Mouse (Mus musculus): ENCODE data around the gene Add2. TPM values are rescaled to one million over a fixed set of nuclear protein-coding genes. Genes with fewer than 3 reads are reported as not detected.

The Add2 gene
- total RNA-seq, 2 experiments from 2014 or later = not detected

DNA sequence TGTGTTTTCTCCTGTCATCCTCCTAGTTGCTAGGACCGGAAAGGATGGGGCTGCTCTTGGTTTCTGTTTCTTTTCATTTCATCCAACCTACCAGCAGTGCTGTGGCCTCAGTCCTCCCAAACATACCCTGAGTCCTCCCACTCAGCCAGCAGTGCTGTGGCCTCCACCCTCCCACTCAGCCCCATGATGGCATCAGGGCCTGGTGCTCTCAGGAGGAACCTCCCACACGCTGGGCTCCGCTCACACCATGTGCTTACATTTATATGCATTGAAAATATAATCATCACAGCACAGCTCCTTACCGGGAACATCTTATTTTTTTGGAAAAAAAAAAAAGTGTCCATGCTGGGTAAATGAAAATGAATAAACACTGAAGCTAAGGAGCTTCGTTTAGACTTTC is 20.0 kb downstream of the Add2 start:
- DNase-seq (ENCODE audit: low spot score) = no peak

DNA sequence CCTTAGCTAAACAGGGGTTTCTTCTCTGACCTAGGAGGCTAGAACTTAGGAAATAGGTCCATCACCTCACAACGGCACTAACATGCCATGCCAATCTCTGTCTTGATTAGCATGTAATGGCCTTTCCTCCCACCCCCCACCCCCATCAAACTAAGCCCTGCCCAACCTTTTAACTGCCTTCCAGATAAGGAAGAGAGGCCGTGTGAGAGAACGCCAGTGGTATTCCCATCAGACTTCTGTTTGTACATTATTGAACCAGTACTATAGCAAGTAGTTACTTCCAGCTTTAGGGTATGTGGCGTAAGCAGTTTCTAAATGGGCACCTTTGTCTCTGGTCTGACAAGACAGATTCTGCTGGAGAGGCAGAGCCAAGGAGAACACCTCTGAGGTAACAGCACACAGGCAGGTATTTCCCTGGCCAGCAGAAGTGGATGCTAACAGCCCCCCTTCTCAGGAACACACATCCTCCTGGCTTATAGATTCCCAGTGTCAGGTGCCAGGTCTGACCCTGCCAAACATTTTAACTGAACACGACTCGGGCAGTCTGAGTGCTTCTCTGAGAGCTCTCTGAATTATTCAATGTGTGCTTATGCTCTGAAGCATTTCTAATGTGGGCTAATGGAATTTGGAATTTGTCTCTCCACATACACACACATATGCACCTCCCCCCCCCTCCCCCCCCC is 22.2 kb downstream of the Add2 start:
- no peak for DNase-seq (ENCODE audit: low spot score)

- no peak for DNase-seq (ENCODE audit: low spot score)
These were observed 23.6 kb downstream of the Add2 start for GRCm38 (mm10) chr6:86052032-86052459.

- no peak for DNase-seq (ENCODE audit: low spot score)
These were observed 24.1 kb downstream of the Add2 start for GRCm38 (mm10) chr6:86052556-86052955.

DNA sequence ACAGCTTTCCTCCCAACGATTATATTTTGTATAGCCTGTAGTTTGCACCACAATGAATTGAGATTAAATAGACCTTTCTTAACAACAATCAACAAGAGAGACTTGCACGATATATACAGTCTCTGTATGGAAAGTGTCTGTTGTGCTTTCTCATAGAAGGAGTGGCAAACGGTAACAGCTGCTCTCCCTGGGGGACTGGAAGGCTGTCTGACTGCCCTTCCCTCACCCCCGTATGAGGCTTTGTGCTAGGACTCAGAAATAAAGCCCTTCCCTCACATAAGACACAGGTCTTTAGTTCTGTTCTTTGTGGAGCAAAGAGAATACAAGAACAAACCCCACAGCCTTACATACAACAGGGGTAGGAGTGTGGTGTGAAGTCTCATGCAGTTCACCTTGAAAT is 24.6 kb downstream of the Add2 start:
- DNase-seq (ENCODE audit: low spot score) = no peak

DNA sequence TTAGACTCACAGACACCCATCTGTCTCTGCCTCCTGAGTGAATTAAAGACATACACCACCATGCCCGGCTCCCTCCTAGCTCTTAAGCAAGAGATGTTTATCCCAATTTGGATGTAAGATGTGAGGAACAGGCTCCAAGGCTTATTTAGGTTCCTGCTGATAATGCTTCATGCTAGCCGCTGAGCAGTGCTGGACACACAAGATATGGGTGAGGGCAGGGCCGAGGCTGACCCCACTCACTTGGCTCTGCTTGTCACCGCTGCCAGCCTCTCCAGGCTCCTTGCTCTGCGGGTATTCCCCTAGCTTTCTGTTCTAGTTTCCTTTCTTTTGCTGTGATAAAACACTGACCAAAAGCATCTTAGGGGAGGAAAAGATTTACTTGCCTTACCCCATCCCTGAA is 25.1 kb downstream of the Add2 start:
- no peak for DNase-seq (ENCODE audit: low spot score)

GRCm38 (mm10) chr6:86058475-86058874 is 30.0 kb downstream of the Add2 start:
- no peak for DNase-seq (ENCODE audit: low spot score)

GRCm38 (mm10) chr6:86059151-86059853 is 30.8 kb downstream of the Add2 start:
- DNase-seq (ENCODE audit: low spot score) = no peak

GRCm38 (mm10) chr6:86060170-86060569 is 31.7 kb downstream of the Add2 start:
- no peak for DNase-seq (ENCODE audit: low spot score)

DNA sequence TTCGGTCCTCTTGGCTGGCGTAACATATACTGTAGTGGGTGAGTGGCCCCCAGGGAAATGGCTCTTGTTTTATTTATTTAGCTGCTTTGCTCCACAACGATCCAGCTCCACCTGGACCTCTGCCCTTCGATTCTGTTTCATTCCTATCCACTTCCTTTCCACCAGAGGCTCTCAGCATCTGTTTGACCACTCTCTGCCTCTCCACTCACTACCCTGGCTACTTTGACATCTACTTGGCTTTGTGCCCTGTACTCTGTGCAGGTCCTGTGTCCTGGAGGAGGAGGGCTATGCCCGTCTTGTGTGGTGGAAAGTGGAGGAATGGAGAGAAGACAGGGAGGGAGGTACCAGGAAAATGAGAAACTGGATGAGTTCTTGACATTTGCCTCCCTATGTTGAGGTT is 33.7 kb downstream of the Add2 start:
- DNase-seq (ENCODE audit: low spot score) = no peak

DNA sequence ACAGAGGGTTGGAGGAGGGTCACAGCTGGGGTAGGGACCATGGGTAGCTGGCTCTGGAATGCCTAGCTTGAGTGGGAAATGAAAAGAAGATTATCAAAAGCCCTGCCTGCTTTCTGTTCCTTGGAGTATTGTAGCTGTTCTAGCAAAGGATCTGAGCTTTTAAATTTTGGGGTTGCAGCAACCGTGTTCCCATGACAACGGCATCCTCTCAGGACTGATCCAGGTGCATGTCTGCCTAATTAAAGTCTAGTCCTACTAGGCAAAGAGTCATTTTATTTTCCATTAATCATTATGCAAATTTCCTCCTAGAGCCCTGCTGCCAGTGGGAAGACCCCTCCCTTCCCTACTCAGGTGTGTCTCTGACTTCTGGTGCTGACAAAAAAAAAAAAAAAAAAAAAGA is 34.2 kb downstream of the Add2 start:
- DNase-seq (ENCODE audit: low spot score) = no peak

DNA sequence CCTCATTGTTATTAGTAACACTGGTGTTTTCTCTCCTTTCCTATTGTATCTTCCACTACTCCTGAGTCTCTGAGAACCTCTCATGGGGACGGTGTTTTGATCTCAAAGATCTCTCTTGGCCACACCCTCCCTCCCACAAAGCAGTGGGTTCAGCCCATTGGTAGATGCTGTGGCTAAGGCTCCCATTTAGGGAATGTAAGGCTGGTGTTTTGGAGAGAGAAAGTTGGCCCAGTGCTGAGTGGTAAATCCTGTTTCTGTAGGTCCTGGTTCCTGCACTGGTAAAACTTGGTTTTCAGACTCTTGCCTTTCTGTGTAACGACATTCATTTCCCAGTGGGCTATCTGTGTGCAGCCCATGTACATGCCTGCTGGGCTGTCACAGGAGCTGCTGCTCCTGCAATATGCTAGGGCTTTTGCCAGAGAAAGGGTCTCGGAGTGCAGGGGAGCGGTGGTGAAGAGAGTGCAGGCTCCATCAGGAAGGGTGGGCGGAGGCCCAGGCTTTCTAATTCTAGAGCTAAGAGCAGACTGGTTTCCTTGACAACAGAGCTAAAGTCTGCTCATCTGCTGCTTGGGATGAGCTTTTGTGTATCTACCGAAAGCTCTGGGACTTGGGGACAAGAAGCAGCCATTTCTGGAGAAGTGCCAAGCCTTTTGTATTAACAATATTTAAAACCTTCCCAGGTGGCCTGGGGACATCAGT is 36.0 kb downstream of the Add2 start:
- DNase-seq (ENCODE audit: low spot score) = no peak

DNA sequence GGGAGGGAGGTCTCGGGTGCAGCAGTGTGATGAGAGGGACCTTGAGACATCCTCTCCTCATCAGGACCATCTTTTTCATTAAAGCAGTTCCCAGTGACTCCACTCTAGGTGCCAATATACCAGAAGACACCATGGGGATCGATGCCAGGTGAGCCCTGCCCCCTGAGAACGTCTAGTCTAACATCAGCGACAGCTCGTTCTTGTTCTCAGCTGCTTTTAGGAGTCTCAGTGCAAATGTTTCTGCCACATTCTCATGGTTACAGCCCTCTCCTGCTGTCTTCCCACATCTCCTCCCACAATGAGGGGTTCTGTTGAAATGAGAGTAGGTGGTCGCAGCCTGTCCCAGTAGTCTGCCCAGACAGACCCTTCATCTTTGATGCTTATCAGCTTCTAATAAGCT is 38.2 kb downstream of the Add2 start:
- DNase-seq (ENCODE audit: low spot score) = no peak

- no peak for DNase-seq (ENCODE audit: low spot score)
These were observed 38.7 kb downstream of the Add2 start for GRCm38 (mm10) chr6:86067145-86067544.

GRCm38 (mm10) chr6:86069009-86069408 is 40.5 kb downstream of the Add2 start:
- no peak for DNase-seq (ENCODE audit: low spot score)

- DNase-seq (ENCODE audit: low spot score) = no peak
These were observed 41.4 kb downstream of the Add2 start for GRCm38 (mm10) chr6:86069856-86070255.

DNA sequence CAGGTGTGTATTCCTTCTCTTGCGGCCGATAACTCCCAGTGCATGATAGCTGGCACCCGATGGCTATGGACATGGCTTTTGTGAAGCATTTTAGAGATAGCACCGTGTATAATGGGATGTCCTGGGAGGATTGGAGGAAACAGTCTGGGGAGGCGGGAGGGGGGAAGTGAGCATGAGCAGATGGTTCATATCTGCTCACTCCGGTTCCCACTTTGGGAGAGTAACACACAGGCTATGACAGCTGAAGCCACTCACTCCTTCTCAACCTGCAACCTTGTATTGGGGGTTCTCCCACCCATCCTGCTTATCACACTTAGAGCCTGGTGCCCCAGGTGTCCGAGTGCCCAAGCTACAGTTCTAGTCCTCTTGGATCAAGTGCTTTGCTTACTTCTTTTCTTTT is 41.8 kb downstream of the Add2 start:
- no peak for DNase-seq (ENCODE audit: low spot score)

DNA sequence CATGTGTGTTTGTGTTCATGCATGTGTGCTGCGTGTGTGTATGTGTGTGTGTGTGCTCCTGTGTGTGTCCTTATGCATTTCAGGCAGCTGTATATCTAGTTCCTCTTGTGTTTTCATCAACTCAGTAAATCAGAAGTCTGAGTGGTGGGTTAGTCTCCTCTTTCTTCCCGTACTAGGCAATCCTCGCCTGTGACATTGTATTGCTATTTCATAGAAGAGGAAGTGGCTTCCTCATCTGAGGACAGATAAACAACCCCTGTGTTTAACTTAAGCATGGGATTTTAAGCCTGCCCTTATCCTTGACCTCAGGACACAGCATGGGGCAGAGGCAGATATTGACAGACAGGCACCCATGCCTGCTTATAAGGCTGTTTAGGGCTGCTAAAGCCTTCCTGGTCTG is 45.4 kb downstream of the Add2 start:
- no peak for DNase-seq (ENCODE audit: low spot score)

GRCm38 (mm10) chr6:86074538-86075204 is 46.2 kb downstream of the Add2 start:
- DNase-seq (ENCODE audit: low spot score) = no peak

GRCm38 (mm10) chr6:86076525-86076924 is 48.0 kb downstream of the Add2 start:
- no peak for DNase-seq (ENCODE audit: low spot score)

GRCm38 (mm10) chr6:86077880-86078279 is 49.4 kb downstream of the Add2 start:
- no peak for DNase-seq (ENCODE audit: low spot score)

DNA sequence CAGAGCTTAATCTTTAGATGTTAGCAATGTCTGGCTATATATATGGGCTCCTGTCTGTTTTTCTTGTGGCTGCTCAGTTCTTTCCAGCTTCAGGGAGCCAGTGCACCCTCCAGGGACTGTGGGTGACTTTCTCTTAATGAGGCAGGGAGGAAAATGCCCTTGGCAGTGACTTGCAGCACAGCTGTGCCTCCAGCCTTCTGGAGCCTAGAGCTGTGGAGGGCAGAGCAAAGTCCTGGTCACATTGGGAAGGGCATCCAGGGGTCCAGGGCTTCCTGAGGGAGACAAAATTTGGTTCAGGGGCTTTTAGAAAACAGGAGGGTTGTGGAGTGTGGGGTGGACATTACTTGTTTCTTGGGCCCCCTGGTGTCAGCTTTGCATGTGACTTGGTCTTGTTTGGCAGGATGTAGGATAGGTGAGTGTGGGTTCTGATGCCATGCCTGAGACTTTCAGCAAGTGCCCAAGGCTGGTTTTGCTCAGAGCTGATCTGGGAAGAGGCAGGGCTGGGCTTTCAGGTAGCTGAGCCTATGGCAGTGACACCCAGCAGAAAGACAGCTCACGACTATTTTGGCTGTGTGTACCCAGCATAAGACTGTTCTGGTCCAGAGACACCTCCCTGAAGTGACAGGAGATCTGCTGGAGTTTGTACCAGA is 50.0 kb downstream of the Add2 start:
- no peak for DNase-seq (ENCODE audit: low spot score)

All from gastrocnemius, adult 18-20 months (tissue).